Mouse (Mus musculus): ENCODE data around the gene Repin1.

DNA sequence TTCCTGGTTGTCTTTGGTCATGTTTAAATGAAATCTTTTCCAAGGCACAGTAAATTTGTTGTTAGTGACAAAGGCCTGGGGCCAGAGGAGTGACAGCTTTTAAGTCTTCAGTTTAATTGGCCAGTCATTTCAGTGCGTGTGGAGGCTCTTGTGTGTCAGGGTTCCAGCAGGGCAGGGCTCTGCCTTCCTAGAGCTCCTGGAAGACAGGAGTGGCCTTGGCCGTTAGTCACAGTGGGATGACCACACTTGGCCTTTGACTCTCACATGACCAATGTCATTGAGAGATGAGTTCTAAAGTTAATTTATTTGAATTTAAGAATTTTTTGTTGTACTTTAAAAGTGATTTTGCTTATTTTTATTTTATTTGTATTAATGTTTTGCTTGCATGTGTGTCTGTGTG, 14.4 kb downstream of the Repin1 start:
- no peak for TF ChIP-seq CTCF (IDR thresholded peaks at IDR 0.05; ENCODE audit: low read depth)
- TF ChIP-seq EP300 (IDR thresholded peaks at IDR 0.05; ENCODE audit: low read depth) = no peak

All from heart, postnatal 0 days (tissue).